Mouse (Mus musculus) left cerebral cortex, adult 8-10 months (tissue): Measurements from ENCODE around the gene Psg25. TPM values are rescaled to one million over a fixed set of nuclear protein-coding genes. Genes with fewer than 3 reads are reported as not detected.
"Not testable (repeated sequence)": the region's sequence is repeated elsewhere in the genome, so short reads cannot be mapped to it uniquely, and the experiment has no call there.

Experiments used
- DNase-seq, 2 experiments: peaks; one replicate each; pipeline ENCODE4 v3.0.0; 2022; ENCODE audit warnings: low spot score in 2 of 2
- total RNA-seq, 4 experiments: library from RNA; stranded (reverse); gene quantifications; 2 replicates each; pipeline ENCODE4 v1.2.4; 2022

Gene Psg25
- total RNA-seq = not detected

- no peak for DNase-seq
Measured at GRCm38 (mm10) chr7:18532169-18532568, at the start of gene Psg25. TSS of gene Psg25 (minus strand) at chr7:18532269.

- DNase-seq = no peak
Measured at GRCm38 (mm10) chr7:18567205-18567604, 35.1 kb upstream of the Psg25 start, which contains the start of gene Psg27. TSS of gene Psg27 (minus strand) at chr7:18567305.

GRCm38 (mm10) chr7:18559850-18560249 is 27.8 kb upstream of the Psg25 start:
- DNase-seq = no peak

GRCm38 (mm10) chr7:18555751-18556150 is 23.7 kb upstream of the Psg25 start:
- DNase-seq = not testable (repeated sequence)

GRCm38 (mm10) chr7:18533420-18533819 is 1.4 kb upstream of the Psg25 start:
- no peak for DNase-seq

- DNase-seq = no peak
Measured at GRCm38 (mm10) chr7:18524668-18525067, 7.4 kb downstream of the Psg25 start.

- not testable (repeated sequence) for DNase-seq
Measured at GRCm38 (mm10) chr7:18512848-18513247, 19.2 kb downstream of the Psg25 start.

- DNase-seq = not testable (repeated sequence)
Measured at GRCm38 (mm10) chr7:18512417-18512816, 19.7 kb downstream of the Psg25 start.

- no peak for DNase-seq
Measured at GRCm38 (mm10) chr7:18511479-18511878, 20.6 kb downstream of the Psg25 start.

- no peak for DNase-seq
Measured at GRCm38 (mm10) chr7:18484077-18484476, 48.0 kb downstream of the Psg25 start, which contains the start of gene Psg26. TSS of gene Psg26 (minus strand) at chr7:18484177.

Other genes starting within 250 kb of the Psg25 start
- not detected for gene Psg18, start 177.3 kb downstream of the Psg25 start, total RNA-seq
- not detected for gene Psg28, start 100.2 kb downstream of the Psg25 start, total RNA-seq
- gene Psg26, start 48.1 kb downstream of the Psg25 start, total RNA-seq = not detected
- gene Psg27, start 35.0 kb upstream of the Psg25 start, total RNA-seq = not detected
- gene Psg23, start 84.2 kb upstream of the Psg25 start, total RNA-seq = not detected
- not detected for gene Psg21, start 124.5 kb upstream of the Psg25 start, total RNA-seq
- gene Psg20, start 153.9 kb upstream of the Psg25 start, total RNA-seq = under 1 TPM in 1 of 4 experiments, not detected in 3; 0.26 TPM
- not detected for gene Psg22, start 185.8 kb upstream of the Psg25 start, total RNA-seq